Mouse (Mus musculus) stomach, postnatal 0 days (tissue): Measurements from ENCODE around the gene Tent5b. TPM values are rescaled to one million over a fixed set of nuclear protein-coding genes. Genes with fewer than 3 reads are reported as not detected.
A peak's percentile ranks its signal among the peaks of the same experiment; 100 is the strongest.

Experiments
- ATAC-seq: fragments of 200-750 bp; cut with Nextera tagmentation; 2 replicates; pipeline ENCODE4 v1.8.0; 2017; ENCODE audit not compliant: low FRiP score, low TSS enrichment
- DNase-seq: peaks from one replicate; pipeline ENCODE4 v3.0.0-alpha.2; 2016; ENCODE audit warnings: low spot score
- H3K27ac ChIP-seq: fragments of 300-500 bp; sonication (generic); replicated peaks from 2 replicates; pipeline ENCODE4 v1.5.1; 2014; ENCODE audit warnings: mild to moderate bottlenecking, control low read depth
- H3K27me3 ChIP-seq: fragments of 300-500 bp; sonication (generic); 2 replicates; pipeline ENCODE4 v1.6.1; 2014; ENCODE audit warnings: low read length; ENCODE audit not compliant: control insufficient read depth, insufficient read depth
- H3K36me3 ChIP-seq: fragments of 300-500 bp; sonication (generic); 2 replicates; pipeline ENCODE4 v1.6.1; 2014; ENCODE audit warnings: low read length, mixed read lengths; ENCODE audit not compliant: control insufficient read depth, insufficient read depth
- H3K4me1 ChIP-seq: fragments of 300-500 bp; sonication (generic); replicated peaks from 2 replicates; pipeline ENCODE4 v1.6.1; 2014; ENCODE audit warnings: antibody characterized with exemption; ENCODE audit not compliant: control insufficient read depth, insufficient read depth
- H3K4me2 ChIP-seq: fragments of 300-500 bp; sonication (generic); replicated peaks from 2 replicates; pipeline ENCODE4 v1.6.1; 2014; ENCODE audit warnings: low read depth, mild to moderate bottlenecking, control low read depth, moderate library complexity
- H3K4me3 ChIP-seq: fragments of 300-500 bp; sonication (generic); 2 replicates; pipeline ENCODE4 v1.5.1; 2014; ENCODE audit warnings: low read depth, low read length, control low read depth
- H3K9ac ChIP-seq: fragments of 300-500 bp; sonication (generic); 2 replicates; pipeline ENCODE4 v1.6.1; 2014; ENCODE audit warnings: mild to moderate bottlenecking, low read length, control low read depth, mixed read lengths
- H3K9me3 ChIP-seq: fragments of 300-500 bp; sonication (generic); 2 replicates; pipeline ENCODE4 v1.6.1; 2016; ENCODE audit warnings: low read length; ENCODE audit not compliant: control insufficient read depth
- CTCF ChIP-seq: IDR thresholded peaks from 2 replicates; pipeline ENCODE4 v1.5.1; 2016; ENCODE audit warnings: antibody characterized with exemption, low read depth, mild to moderate bottlenecking, moderate library complexity
- EP300 ChIP-seq: optimal IDR thresholded peaks from 2 replicates; pipeline ENCODE3; 2016; ENCODE audit warnings: antibody characterized with exemption
- WGBS: fragments of 180-500 bp; shearing (Covaris S2); extraction: QIAGEN DNeasy Blood & Tissue Kit; methylation state at CpG from one replicate; pipeline ENCODE4 v1.1.7; 2014; 5-methylcytosine and 5-hydroxymethylcytosine counted together
- polyA plus RNA-seq: library from polyadenylated mRNA; unstranded; fragments of >200 nt; fragmentation: Nextera tagmentation; extraction: Ambion mirVana; gene quantifications from 2 replicates; pipeline ENCODE4 v1.2.1, GENCODE M21; 2015

Tent5b gene
- polyA plus RNA-seq, 1 experiment from 2014 or later, result 34.0 TPM

GRCm38 (mm10) chr4:133493895-133494294 is 14.0 kb downstream of the Tent5b start:
- H3K27me3 ChIP-seq, result no peaks in the 10 kb centered on the region
- TF ChIP-seq CTCF (no peak), EP300 (no peak)
- H3K9me3 ChIP-seq, result no peaks in the 10 kb centered on the region
- H3K36me3 ChIP-seq, result no peaks in the 10 kb centered on the region
- H3K4me1 ChIP-seq, result peaks cover 3% of the 10 kb centered on the region; the same call in 1 of the 2 replicates
- peak overlapping the region; percentile 56 for H3K4me2 ChIP-seq
- H3K9ac ChIP-seq, result 0 out of 2 replicates have a peak overlapping the region, but pooled peaks have one; percentile 54
- peak overlapping the region; percentile 81 for H3K27ac ChIP-seq
- WGBS, result 14% methylated on average over 9 of the region's 12 CpGs
- ATAC-seq (0 out of 2 replicates have a peak, but pooled peaks have one; percentile 24), DNase-seq (peak; percentile 51)
- H3K4me3 ChIP-seq, result peak overlapping the region; percentile 27; the same call in 1 of the 2 replicates

- Histone ChIP-seq H3K4me1 (peaks cover 3% of the 10 kb centered on the region; the same call in 1 of the 2 replicates), H3K4me3 (peak overlapping the region; percentile 27; the same call in 1 of the 2 replicates), H3K9ac (peak overlapping the region; percentile 54), H3K4me2 (peak overlapping the region; percentile 56), H3K9me3 (no peaks in the 10 kb centered on the region), H3K36me3 (no peaks in the 10 kb centered on the region), H3K27me3 (no peaks in the 10 kb centered on the region), H3K27ac (peak overlapping the region; percentile 81)
- TF ChIP-seq EP300, result no peak
- TF ChIP-seq CTCF, result peak; percentile 96
- DNase-seq (peak; percentile 93), ATAC-seq (peak; percentile 54; the same call in 1 of the 2 replicates)
- WGBS, result under 1% methylated on average over 12 of the region's 12 CpGs
These were observed 14.5 kb downstream of the Tent5b start for GRCm38 (mm10) chr4:133494432-133494831.

- Histone ChIP-seq H3K9me3 (no peaks in the 10 kb centered on the region), H3K4me3 (no peak overlapping the region), H3K27ac (no peak overlapping the region), H3K4me1 (peaks cover 3% of the 10 kb centered on the region; the same call in 1 of the 2 replicates), H3K4me2 (no peak overlapping the region), H3K27me3 (peaks cover 1% of the 10 kb centered on the region; the same call in 1 of the 2 replicates), H3K9ac (no peak overlapping the region), H3K36me3 (no peaks in the 10 kb centered on the region)
- DNase-seq, result no peak
- no peak for ATAC-seq
- 61% methylated on average over 4 of the region's 4 CpGs for WGBS
- TF ChIP-seq CTCF (no peak), EP300 (no peak)
These were observed 14.9 kb downstream of the Tent5b start for GRCm38 (mm10) chr4:133494867-133495266.

DNA sequence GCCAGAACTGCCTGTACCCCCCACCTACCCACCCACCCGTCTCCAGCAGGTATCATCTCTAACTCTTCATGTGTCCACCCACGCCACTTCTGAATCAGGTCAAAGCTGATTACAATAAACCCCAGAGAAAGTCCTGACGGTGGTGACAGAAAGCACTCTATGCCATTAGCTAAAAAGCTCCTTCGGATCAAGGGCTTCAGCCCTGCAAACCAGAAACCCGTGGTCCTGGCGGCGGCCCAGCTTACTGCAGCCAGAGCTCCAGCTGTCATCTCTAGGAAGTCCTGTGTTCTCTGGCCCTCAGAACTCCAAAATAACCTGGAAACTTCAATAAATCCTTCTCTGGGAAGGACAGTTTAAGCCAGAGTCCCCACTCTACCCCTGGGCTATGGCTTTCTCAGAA is 15.8 kb downstream of the Tent5b start:
- DNase-seq, result no peak
- WGBS, result 29% methylated on average over 7 of the region's 7 CpGs
- H3K27me3 ChIP-seq, result peaks cover 8% of the 10 kb centered on the region

GRCm38 (mm10) chr4:133496738-133497445 is 17.0 kb downstream of the Tent5b start:
- Histone ChIP-seq H3K9ac (no peak overlapping the region), H3K27ac (no peak overlapping the region), H3K9me3 (no peaks in the 10 kb centered on the region), H3K27me3 (peaks cover 8% of the 10 kb centered on the region), H3K4me2 (peak overlapping the region; percentile 97), H3K4me3 (peak overlapping the region; percentile 58; the same call in 1 of the 2 replicates), H3K36me3 (no peaks in the 10 kb centered on the region), H3K4me1 (peaks cover 3% of the 10 kb centered on the region; the same call in 1 of the 2 replicates)
- DNase-seq, result no peak
- ATAC-seq, result no peak
- no peak for TF ChIP-seq EP300
- 27% methylated on average over 6 of the region's 6 CpGs for WGBS

More for the DNA sequence above, 15.8 kb downstream of the Tent5b start:
- peaks cover 3% of the 10 kb centered on the region; the same call in 1 of the 2 replicates for H3K4me1 ChIP-seq
- no peaks in the 10 kb centered on the region for H3K36me3 ChIP-seq
- no peak overlapping the region for H3K4me2 ChIP-seq
- TF ChIP-seq EP300 (no peak), CTCF (peak; percentile 28)
- ATAC-seq, result no peak
- H3K9me3 ChIP-seq, result no peaks in the 10 kb centered on the region
- no peak overlapping the region for H3K27ac ChIP-seq
- H3K9ac ChIP-seq, result no peak overlapping the region
- H3K4me3 ChIP-seq, result no peak overlapping the region
